Mouse (Mus musculus): Measurements from ENCODE around the gene Cdc6.
"Not testable (repeated sequence)": the region's sequence is repeated elsewhere in the genome, so short reads cannot be mapped to it uniquely, and the experiment has no call there.

The Cdc6 gene

GRCm38 (mm10) chr11:98907063-98907436 is 551 bp upstream of the Cdc6 start:
- DNase-seq (ENCODE audit: extremely low spot score, low spot score) = no peak

- peak; percentile 35 for DNase-seq (ENCODE audit: extremely low spot score, low spot score)
These were observed 2.1 kb downstream of the Cdc6 start for GRCm38 (mm10) chr11:98909654-98910053.

- DNase-seq (ENCODE audit: extremely low spot score, low spot score) = no peak
These were observed 2.8 kb downstream of the Cdc6 start for GRCm38 (mm10) chr11:98910415-98910814.

- DNase-seq (ENCODE audit: extremely low spot score, low spot score) = no peak
These were observed 3.9 kb downstream of the Cdc6 start for GRCm38 (mm10) chr11:98911498-98911897.

- DNase-seq (ENCODE audit: extremely low spot score, low spot score) = no peak
These were observed 6.6 kb downstream of the Cdc6 start for GRCm38 (mm10) chr11:98914196-98914595.

GRCm38 (mm10) chr11:98916376-98916775 is 8.8 kb downstream of the Cdc6 start:
- DNase-seq (ENCODE audit: extremely low spot score, low spot score) = not testable (repeated sequence)

GRCm38 (mm10) chr11:98917428-98918005 is 9.9 kb downstream of the Cdc6 start:
- no peak for DNase-seq (ENCODE audit: extremely low spot score, low spot score)

- no peak for DNase-seq (ENCODE audit: extremely low spot score, low spot score)
These were observed 10.6 kb downstream of the Cdc6 start for GRCm38 (mm10) chr11:98918231-98918630.

- DNase-seq (ENCODE audit: extremely low spot score, low spot score) = no peak
These were observed 11.4 kb downstream of the Cdc6 start for GRCm38 (mm10) chr11:98919009-98919408.

GRCm38 (mm10) chr11:98921813-98922212 is 14.2 kb downstream of the Cdc6 start:
- peak; percentile 54 for DNase-seq (ENCODE audit: extremely low spot score, low spot score)

- peak; percentile 72 for DNase-seq (ENCODE audit: extremely low spot score, low spot score)
These were observed 14.7 kb downstream of the Cdc6 start for GRCm38 (mm10) chr11:98922307-98922706.

GRCm38 (mm10) chr11:98922851-98923711 is 15.5 kb downstream of the Cdc6 start:
- not testable (repeated sequence) for DNase-seq (ENCODE audit: extremely low spot score, low spot score)

GRCm38 (mm10) chr11:98924633-98925175 is 17.1 kb downstream of the Cdc6 start:
- DNase-seq (ENCODE audit: extremely low spot score, low spot score) = no peak

GRCm38 (mm10) chr11:98925265-98925721 is 17.7 kb downstream of the Cdc6 start:
- peak; percentile 50 for DNase-seq (ENCODE audit: extremely low spot score, low spot score)

GRCm38 (mm10) chr11:98925868-98926311 is 18.3 kb downstream of the Cdc6 start:
- peak; percentile 83 for DNase-seq (ENCODE audit: extremely low spot score, low spot score)

GRCm38 (mm10) chr11:98926553-98926952 is 19.0 kb downstream of the Cdc6 start:
- no peak for DNase-seq (ENCODE audit: extremely low spot score, low spot score)

GRCm38 (mm10) chr11:98927438-98928076 is 20.0 kb downstream of the Cdc6 start, which contains the start of gene Rara:
Gene Rara, plus strand, starts transcription at chr11:98927818.
- DNase-seq (ENCODE audit: extremely low spot score, low spot score) = peak; percentile 55

GRCm38 (mm10) chr11:98928186-98928893 is 20.7 kb downstream of the Cdc6 start:
- no peak for DNase-seq (ENCODE audit: extremely low spot score, low spot score)

- DNase-seq (ENCODE audit: extremely low spot score, low spot score) = no peak
These were observed 21.9 kb downstream of the Cdc6 start for GRCm38 (mm10) chr11:98929503-98929902.

GRCm38 (mm10) chr11:98930127-98930601 is 22.6 kb downstream of the Cdc6 start:
- no peak for DNase-seq (ENCODE audit: extremely low spot score, low spot score)

All from neural tube, embryonic 10.5 days (tissue).